Mouse (Mus musculus) limb, embryonic 11.5 days (tissue): ENCODE results near the gene Angptl4. TPM values are rescaled to one million over a fixed set of nuclear protein-coding genes. Genes with fewer than 3 reads are reported as not detected.

Experiments used
- ATAC-seq: fragments of 200-750 bp; cut with Nextera tagmentation; 2 replicates; pipeline ENCODE4 v1.8.0; 2017; ENCODE audit warnings: low read depth; ENCODE audit not compliant: insufficient number of reproducible peaks, low FRiP score, low TSS enrichment
- DNase-seq: peaks from one replicate; pipeline ENCODE4 v3.0.0-alpha.2; 2015; ENCODE audit warnings: low spot score
- H3K27ac ChIP-seq: fragments of 300-500 bp; sonication (generic); replicated peaks from 2 replicates; pipeline ENCODE4 v1.5.1; 2014; ENCODE audit warnings: low read depth, mild to moderate bottlenecking, low read length
- H3K27me3 ChIP-seq: fragments of 300-500 bp; sonication (generic); 2 replicates; pipeline ENCODE4 v1.6.1; 2014; ENCODE audit warnings: mild to moderate bottlenecking, low read length, mixed read lengths; ENCODE audit not compliant: control insufficient read depth, insufficient read depth
- H3K36me3 ChIP-seq: fragments of 300-500 bp; sonication (generic); 2 replicates; pipeline ENCODE4 v1.6.1; 2014; ENCODE audit warnings: mild to moderate bottlenecking, low read length, moderate library complexity, mixed read lengths; ENCODE audit not compliant: control insufficient read depth, insufficient read depth
- H3K4me1 ChIP-seq: fragments of 300-500 bp; sonication (generic); 2 replicates; pipeline ENCODE4 v1.6.1; 2014; ENCODE audit warnings: low read length, mixed read lengths; ENCODE audit not compliant: control insufficient read depth, insufficient read depth
- H3K4me2 ChIP-seq: fragments of 300-500 bp; sonication (generic); 2 replicates; pipeline ENCODE4 v1.6.1; 2014; ENCODE audit warnings: low read depth, mild to moderate bottlenecking, moderate library complexity; ENCODE audit not compliant: severe bottlenecking
- H3K4me3 ChIP-seq: fragments of 300-500 bp; sonication (generic); 2 replicates; pipeline ENCODE4 v1.5.1; 2014; ENCODE audit warnings: low read depth, low read length
- H3K9ac ChIP-seq: fragments of 300-500 bp; sonication (generic); 2 replicates; pipeline ENCODE4 v1.6.1; 2014; ENCODE audit warnings: mild to moderate bottlenecking, low read length
- H3K9me3 ChIP-seq: fragments of 300-500 bp; sonication (generic); 2 replicates; pipeline ENCODE4 v1.6.1; 2016; ENCODE audit warnings: low read length; ENCODE audit not compliant: control insufficient read depth
- WGBS: fragments of 180-500 bp; shearing (Covaris S2); extraction: QIAGEN DNeasy Blood & Tissue Kit; methylation state at CpG from one replicate; pipeline ENCODE4 v1.1.7; 2014; 5-methylcytosine and 5-hydroxymethylcytosine counted together
- polyA plus RNA-seq: library from polyadenylated mRNA; unstranded; fragments of >200 nt; fragmentation: Nextera tagmentation; extraction: Ambion mirVana; gene quantifications from 2 replicates; pipeline ENCODE4 v1.2.1, GENCODE M21; 2014

Gene Angptl4
- polyA plus RNA-seq, 1 experiment from 2014 or later: 43.6 TPM

DNA sequence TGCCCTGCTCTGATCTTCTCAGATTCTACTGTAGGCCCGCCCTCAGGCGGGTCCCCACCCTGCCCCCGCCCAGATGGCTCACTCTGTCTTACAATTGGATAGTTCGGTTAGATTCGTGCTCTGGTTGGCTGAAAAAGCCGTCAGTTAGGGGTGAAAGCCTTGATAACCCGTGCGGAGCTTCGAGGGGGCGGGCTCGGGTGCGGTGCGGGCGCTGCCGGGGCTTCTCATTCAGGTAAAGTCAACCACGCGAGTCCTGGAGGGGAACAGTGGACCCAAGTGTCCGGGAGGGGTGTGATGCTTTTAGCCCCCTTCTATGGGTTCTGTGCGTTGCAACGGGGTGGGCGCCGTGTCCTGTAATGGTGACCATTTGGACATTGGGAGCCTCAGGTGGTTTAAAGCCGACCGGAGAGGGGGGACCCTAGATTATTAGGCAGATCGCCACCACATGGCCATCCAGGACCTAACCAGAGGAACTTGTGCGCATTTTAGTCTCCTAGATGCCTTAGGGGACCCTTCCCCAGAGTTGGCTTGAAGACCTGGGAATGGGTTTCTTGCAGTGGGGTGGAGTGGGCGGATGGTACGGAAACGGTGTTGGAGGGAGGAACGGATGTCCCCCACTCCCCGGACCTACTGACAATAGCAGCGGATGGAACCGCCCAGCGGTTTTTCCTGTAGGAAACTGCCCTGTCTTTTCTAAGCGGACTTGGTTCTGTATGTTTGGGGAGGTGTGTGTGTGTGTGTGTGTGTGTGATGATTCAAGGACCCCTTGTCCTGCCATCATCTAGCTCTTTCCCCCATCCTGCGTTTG, 28.9 kb upstream of the Angptl4 start, which contains the start of gene Kank3:
Kank3 (plus strand) TSS at position 186 of the 808 bp plus-strand sequence.
- Histone ChIP-seq H3K9ac (peak within 1 kb of the TSS; percentile 45), H3K27me3 (no peaks in the 10 kb centered on the region; the same call in 1 of the 2 replicates), H3K36me3 (no peaks in the 10 kb centered on the region), H3K9me3 (no peaks in the 10 kb centered on the region; the same call in 1 of the 2 replicates), H3K4me2 (peak within 1 kb of the TSS; percentile 69), H3K4me1 (no peaks in the 10 kb centered on the region), H3K27ac (no peak within 1 kb of the TSS), H3K4me3 (peak within 1 kb of the TSS; percentile 48)
- peak; percentile 97 for ATAC-seq
- DNase-seq: peak; percentile 96
- 1% methylated on average over 36 of the region's 36 CpGs for WGBS

DNA sequence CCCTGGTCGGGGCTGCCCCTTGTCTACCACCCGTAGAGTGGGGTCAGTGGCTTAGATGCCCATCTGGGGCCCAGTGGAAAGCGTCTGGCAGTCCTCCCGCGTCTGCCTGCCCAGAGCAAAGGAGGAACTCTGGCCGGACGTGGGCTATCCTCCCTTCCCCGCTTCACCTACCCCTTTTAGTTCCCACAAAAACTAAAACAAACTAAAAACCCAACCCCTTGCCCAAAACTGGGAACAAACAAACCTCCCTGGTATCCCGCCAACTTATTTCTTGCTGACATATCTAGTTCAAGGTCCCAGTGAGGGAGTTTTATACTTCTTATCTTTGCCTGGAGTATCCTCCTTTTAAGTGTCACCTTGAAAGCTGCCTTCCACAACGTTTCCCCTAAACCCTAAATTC, 26.6 kb upstream of the Angptl4 start:
- H3K36me3 ChIP-seq: no peaks in the 10 kb centered on the region
- H3K4me2 ChIP-seq: no peak overlapping the region
- H3K9ac ChIP-seq: no peak overlapping the region
- 42% methylated on average over 10 of the region's 10 CpGs for WGBS
- H3K27ac ChIP-seq: no peak overlapping the region
- no peaks in the 10 kb centered on the region for H3K4me1 ChIP-seq
- DNase-seq (no peak), ATAC-seq (no peak)
- no peaks in the 10 kb centered on the region; the same call in 1 of the 2 replicates for H3K9me3 ChIP-seq
- no peak overlapping the region for H3K4me3 ChIP-seq
- no peaks in the 10 kb centered on the region; the same call in 1 of the 2 replicates for H3K27me3 ChIP-seq

DNA sequence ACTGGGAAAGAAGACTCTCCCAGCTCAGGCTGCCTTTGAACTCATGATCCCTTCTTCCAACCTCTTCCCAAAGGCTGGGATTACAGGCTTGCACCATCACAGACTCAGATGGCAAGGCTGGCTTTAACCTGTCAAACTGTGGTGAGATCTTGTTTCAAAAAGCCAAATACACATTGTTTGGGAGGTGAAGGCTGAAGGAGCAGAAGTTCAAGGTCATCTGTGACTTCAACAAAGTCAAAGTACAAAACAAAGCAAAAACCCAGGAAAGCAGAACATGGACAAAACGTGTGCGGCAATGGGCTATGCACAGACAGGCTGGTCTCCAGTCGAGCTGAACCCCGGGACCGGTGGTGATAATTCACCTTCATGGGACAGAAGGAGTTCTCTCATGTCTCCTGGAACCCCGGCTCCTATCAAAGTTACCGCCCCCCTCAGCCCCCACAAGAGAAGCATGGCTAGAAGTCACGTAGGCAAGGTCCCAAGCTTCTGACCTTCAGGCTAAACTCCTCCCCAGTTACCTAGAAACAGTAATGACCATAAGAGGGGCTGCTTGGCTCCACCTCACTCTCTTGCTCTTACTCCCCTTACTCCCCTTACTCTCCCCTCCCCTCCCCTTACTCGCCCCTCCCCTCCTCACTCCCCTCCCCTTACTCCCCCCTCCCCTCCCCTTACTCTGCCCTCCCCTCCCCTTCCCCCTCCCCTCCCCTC, 25.7 kb upstream of the Angptl4 start:
- Histone ChIP-seq H3K4me2 (no peak overlapping the region), H3K4me3 (no peak overlapping the region), H3K27ac (no peak overlapping the region), H3K9ac (no peak overlapping the region), H3K36me3 (no peaks in the 10 kb centered on the region), H3K27me3 (no peaks in the 10 kb centered on the region; the same call in 1 of the 2 replicates), H3K4me1 (no peaks in the 10 kb centered on the region), H3K9me3 (no peaks in the 10 kb centered on the region; the same call in 1 of the 2 replicates)
- ATAC-seq: no peak
- 59% methylated on average over 8 of the region's 9 CpGs for WGBS
- no peak for DNase-seq

DNA sequence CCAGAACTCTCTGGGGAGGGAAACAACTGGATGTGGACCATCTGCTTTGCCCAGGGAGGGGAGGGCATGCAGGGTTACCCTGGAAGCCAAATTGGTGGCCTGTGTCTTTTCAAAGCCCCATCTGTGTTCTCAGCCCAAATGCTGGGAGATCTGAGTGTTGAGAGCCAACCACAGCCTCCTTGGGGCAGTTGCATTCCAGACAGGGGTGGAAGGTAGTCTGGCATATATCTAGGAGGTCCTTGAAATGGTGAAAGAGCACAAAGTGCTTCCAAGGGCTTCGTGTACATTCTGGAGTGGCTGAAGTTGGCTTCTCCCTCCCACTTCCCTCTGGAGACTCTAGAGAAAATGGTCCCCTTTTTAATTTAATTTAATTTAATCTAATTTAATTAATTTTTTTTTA, 23.1 kb upstream of the Angptl4 start:
- Histone ChIP-seq H3K4me2 (no peak overlapping the region), H3K4me3 (no peak overlapping the region), H3K4me1 (no peaks in the 10 kb centered on the region), H3K27ac (no peak overlapping the region), H3K9ac (no peak overlapping the region), H3K9me3 (no peaks in the 10 kb centered on the region), H3K36me3 (no peaks in the 10 kb centered on the region), H3K27me3 (no peaks in the 10 kb centered on the region)
- WGBS: 62% methylated on average over 1 of the region's 1 CpGs
- ATAC-seq: no peak
- DNase-seq: no peak

DNA sequence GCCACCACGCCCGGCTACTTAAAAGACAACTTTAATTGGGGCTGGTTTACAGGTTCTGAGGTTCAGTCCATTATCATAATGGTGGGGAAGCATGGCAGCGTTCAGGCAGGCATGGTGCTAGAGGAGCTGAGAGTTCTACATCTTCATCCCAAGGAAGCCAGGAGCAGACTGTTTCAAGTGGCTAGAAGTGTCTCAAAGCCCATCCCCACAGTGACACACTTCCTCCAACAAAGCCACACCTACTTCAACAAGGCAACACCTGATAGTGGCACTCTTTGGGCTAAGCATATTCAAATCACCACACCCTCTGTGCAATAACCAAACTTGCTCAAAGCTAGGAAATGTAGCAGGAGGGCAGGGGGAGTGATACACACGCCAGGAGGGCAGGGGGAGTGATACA, 22.6 kb upstream of the Angptl4 start:
- DNase-seq (no peak), ATAC-seq (no peak)
- Histone ChIP-seq H3K27ac (no peak overlapping the region), H3K4me2 (no peak overlapping the region), H3K36me3 (no peaks in the 10 kb centered on the region), H3K4me1 (no peaks in the 10 kb centered on the region), H3K4me3 (no peak overlapping the region), H3K9me3 (no peaks in the 10 kb centered on the region), H3K27me3 (no peaks in the 10 kb centered on the region), H3K9ac (no peak overlapping the region)
- 55% methylated on average over 4 of the region's 4 CpGs for WGBS

DNA sequence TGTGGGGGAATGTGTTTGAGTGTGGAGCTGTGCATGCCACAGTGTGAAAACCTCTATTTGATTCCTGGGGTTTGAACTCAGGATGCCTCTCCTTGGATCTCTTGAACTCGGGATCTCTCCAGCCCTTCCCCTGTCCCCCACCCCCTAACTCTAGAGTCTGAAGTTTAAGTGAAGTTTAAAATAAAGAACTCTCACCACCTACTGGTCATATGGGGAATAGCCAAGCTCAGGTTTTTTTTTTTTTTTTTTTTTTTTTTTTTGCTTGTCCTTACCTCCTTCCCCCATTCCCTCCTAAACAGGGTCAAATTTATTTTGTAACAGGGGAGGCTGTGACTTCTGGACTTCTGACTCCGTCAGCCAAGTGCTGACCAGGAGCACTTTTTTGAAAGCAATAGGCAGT, 20.6 kb upstream of the Angptl4 start:
- no peak overlapping the region for H3K27ac ChIP-seq
- H3K4me2 ChIP-seq: no peak overlapping the region
- WGBS: 10% methylated on average over 2 of the region's 2 CpGs
- DNase-seq: no peak
- H3K4me1 ChIP-seq: no peaks in the 10 kb centered on the region
- H3K36me3 ChIP-seq: no peaks in the 10 kb centered on the region
- no peaks in the 10 kb centered on the region for H3K27me3 ChIP-seq
- ATAC-seq: no peak
- no peak overlapping the region for H3K9ac ChIP-seq
- H3K4me3 ChIP-seq: no peak overlapping the region
- H3K9me3 ChIP-seq: no peaks in the 10 kb centered on the region

DNA sequence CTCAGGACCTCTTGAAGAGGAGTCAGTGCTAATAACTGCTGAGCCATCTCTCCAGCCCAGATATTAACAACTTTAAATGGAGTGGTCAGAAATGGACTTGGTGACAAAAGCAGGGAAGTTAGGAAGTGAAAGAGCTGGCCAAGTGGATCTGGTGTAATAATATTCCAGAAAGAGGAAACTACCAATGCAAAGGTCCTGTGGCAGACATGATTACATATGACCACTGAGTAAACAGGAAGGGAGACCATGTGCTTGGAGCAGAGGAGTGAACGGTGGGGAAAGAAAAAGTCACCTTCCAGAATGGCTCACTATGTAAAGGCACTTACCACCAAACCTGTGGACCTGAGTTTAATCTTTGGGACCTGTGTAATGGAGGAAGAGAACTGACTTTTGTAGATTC, 17.6 kb upstream of the Angptl4 start:
- ATAC-seq: no peak
- Histone ChIP-seq H3K4me3 (no peak overlapping the region), H3K27me3 (no peaks in the 10 kb centered on the region), H3K4me2 (no peak overlapping the region), H3K9ac (no peak overlapping the region), H3K36me3 (no peaks in the 10 kb centered on the region), H3K4me1 (no peaks in the 10 kb centered on the region), H3K27ac (no peak overlapping the region), H3K9me3 (no peaks in the 10 kb centered on the region)
- WGBS: 78% methylated on average over 1 of the region's 1 CpGs
- DNase-seq: no peak

DNA sequence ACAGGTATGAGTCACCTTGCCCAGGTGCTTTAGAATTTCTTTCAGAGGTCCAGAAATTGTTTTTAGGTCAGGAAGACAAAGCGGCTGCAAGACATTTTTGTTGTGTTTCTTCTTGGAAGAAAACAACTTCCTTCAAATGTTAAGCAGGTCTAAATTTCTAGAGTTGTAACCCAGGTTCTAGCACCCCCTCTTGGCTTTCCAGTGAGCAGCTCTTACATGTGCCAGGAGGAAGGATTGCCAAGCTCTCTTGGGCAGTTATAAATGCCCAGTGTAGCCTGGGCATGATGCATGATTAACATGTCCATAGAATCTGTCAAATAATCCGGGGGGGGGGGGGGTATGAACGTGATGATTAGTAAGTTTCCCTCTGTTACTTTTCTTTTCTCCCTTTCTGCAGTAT, 16.7 kb upstream of the Angptl4 start:
- ATAC-seq (no peak), DNase-seq (no peak)
- no peaks in the 10 kb centered on the region for H3K9me3 ChIP-seq
- no peaks in the 10 kb centered on the region for H3K27me3 ChIP-seq
- H3K36me3 ChIP-seq: no peaks in the 10 kb centered on the region
- no peak overlapping the region for H3K4me2 ChIP-seq
- WGBS: 63% methylated on average over 3 of the region's 3 CpGs
- H3K9ac ChIP-seq: no peak overlapping the region; the same call in 1 of the 2 replicates
- no peak overlapping the region for H3K4me3 ChIP-seq
- no peaks in the 10 kb centered on the region for H3K4me1 ChIP-seq
- no peak overlapping the region for H3K27ac ChIP-seq
